Mouse (Mus musculus) stomach, embryonic 15.5 days (tissue): ENCODE measurements around the gene Dnajc7. TPM values are rescaled to one million over a fixed set of nuclear protein-coding genes. Genes with fewer than 3 reads are reported as not detected.
"Not testable (repeated sequence)": the region's sequence is repeated elsewhere in the genome, so short reads cannot be mapped to it uniquely, and the experiment has no call there.

ENCODE experiments used
- ATAC-seq: fragments of 200-750 bp; cut with Nextera tagmentation; 2 replicates; pipeline ENCODE4 v1.8.0; 2017; ENCODE audit warnings: low read depth, moderate number of reproducible peaks, moderate TSS enrichment; ENCODE audit not compliant: insufficient read depth, low FRiP score
- H3K27ac ChIP-seq: fragments of 300-500 bp; sonication (generic); 2 replicates; pipeline ENCODE4 v1.5.1; 2015; ENCODE audit warnings: mild to moderate bottlenecking, inconsistent platforms
- H3K27me3 ChIP-seq: fragments of 300-500 bp; sonication (generic); replicated peaks from 2 replicates; pipeline ENCODE4 v1.6.1; 2015; ENCODE audit warnings: inconsistent platforms
- H3K36me3 ChIP-seq: fragments of 300-500 bp; sonication (generic); 2 replicates; pipeline ENCODE4 v1.6.1; 2015; ENCODE audit warnings: inconsistent platforms
- H3K4me1 ChIP-seq: fragments of 300-500 bp; sonication (generic); 2 replicates; pipeline ENCODE4 v1.6.1; 2015; ENCODE audit warnings: inconsistent platforms
- H3K4me2 ChIP-seq: fragments of 300-500 bp; sonication (generic); 2 replicates; pipeline ENCODE4 v1.6.1; 2015; ENCODE audit warnings: mild to moderate bottlenecking, inconsistent platforms
- H3K4me3 ChIP-seq: fragments of 300-500 bp; sonication (generic); replicated peaks from 2 replicates; pipeline ENCODE4 v1.5.1; 2015; ENCODE audit warnings: inconsistent platforms
- H3K9ac ChIP-seq: fragments of 300-500 bp; sonication (generic); 2 replicates; pipeline ENCODE4 v1.6.1; 2015; ENCODE audit warnings: inconsistent platforms
- H3K9me3 ChIP-seq: fragments of 300-500 bp; sonication (generic); 2 replicates; pipeline ENCODE4 v1.6.1; 2016; ENCODE audit warnings: inconsistent platforms
- WGBS: fragments of 180-500 bp; shearing (Covaris S2); methylation state at CpG from one replicate; pipeline ENCODE4 v1.1.7; 2015; 5-methylcytosine and 5-hydroxymethylcytosine counted together
- polyA plus RNA-seq: library from polyadenylated mRNA; unstranded; fragments of >200 nt; fragmentation: Nextera tagmentation; extraction: Ambion mirVana; gene quantifications from 2 replicates; pipeline ENCODE4 v1.2.1, GENCODE M21; 2015

Gene Dnajc7
- polyA plus RNA-seq = 213 and 214 TPM in 2 replicates

DNA sequence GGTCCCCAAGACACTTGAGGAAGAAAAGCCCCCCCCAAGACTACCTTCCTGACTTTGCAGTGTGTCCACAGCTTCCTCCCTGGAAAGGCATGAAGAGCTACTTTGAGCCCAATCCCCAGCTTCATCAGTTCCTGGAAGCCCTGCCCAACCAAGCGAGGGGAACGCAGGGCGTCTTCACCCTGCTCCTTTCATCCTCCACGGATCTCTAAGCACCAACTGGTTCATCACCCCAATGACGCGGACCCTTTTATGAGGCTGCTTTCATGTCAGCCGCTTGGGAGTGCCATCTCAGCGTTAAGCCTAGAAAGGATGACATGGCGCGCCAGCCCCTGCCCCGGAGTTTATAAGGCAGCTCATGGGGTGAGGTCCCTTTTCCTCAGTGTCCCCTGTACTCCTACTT lies at the start of gene Dnajc7:
Dnajc7 (minus strand) TSS at position 187 of the 400 bp plus-strand sequence.
- peaks cover 25% of the 10 kb centered on the region for H3K4me1 ChIP-seq
- no peaks in the 10 kb centered on the region for H3K9me3 ChIP-seq
- ATAC-seq = no peak
- H3K27me3 ChIP-seq = no peaks in the 10 kb centered on the region
- peak within 1 kb of the TSS; percentile 89 for H3K27ac ChIP-seq
- WGBS = 2% methylated on average over 11 of the region's 11 CpGs
- peak within 1 kb of the TSS; percentile 80 for H3K4me2 ChIP-seq
- H3K4me3 ChIP-seq = peak within 1 kb of the TSS; percentile 98
- H3K9ac ChIP-seq = peak within 1 kb of the TSS; percentile 95
- H3K36me3 ChIP-seq = 0 out of 2 replicates have a peak, but pooled peaks cover 2% of the 10 kb centered on the region

DNA sequence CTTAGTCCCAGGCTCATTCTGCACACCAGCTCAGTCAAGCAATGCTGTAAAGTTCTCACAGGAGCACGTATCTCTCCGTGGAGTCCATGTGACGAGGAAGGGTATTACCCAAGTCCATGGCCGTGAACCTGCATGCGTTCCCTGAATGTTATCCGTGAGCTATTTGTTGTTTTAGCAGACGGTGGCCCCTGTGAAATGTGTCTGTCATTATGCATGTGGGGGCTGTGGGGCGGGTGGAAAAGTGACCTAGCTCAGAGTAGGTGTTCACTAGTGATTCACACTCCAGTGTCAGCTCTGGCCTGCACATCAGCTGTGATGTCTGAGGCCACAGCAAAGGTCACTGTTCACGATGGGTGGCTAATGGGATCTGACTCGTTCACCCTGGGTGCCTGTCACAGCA lies 39.8 kb upstream of the Dnajc7 start:
- H3K4me1 ChIP-seq = no peaks in the 10 kb centered on the region
- H3K9me3 ChIP-seq = no peaks in the 10 kb centered on the region
- H3K27me3 ChIP-seq = no peaks in the 10 kb centered on the region
- WGBS = 66% methylated on average over 10 of the region's 10 CpGs
- no peak overlapping the region for H3K4me2 ChIP-seq
- no peak overlapping the region for H3K27ac ChIP-seq
- no peaks in the 10 kb centered on the region for H3K36me3 ChIP-seq
- H3K9ac ChIP-seq = no peak overlapping the region
- H3K4me3 ChIP-seq = no peak overlapping the region
- no peak for ATAC-seq

DNA sequence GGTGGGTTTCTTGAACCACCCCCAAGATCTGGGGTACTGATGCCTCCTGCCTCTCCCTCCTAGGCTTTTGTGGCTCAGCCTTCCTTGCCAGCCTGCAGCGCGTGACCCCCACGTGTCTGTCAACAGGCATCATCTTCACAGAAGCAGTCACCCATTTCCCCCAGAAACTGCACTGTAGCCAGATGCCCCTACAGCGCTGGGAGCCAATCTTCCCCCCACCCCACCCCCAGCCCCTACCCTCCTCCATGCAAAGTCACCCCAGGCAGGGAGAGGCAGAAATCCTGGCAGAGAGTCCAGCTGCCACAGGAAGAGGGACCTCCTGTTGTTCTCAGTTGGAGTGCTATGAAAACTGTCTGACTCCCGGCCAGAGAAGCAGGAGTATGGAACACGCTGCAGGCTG lies 36.5 kb upstream of the Dnajc7 start:
- ATAC-seq = no peak
- Histone ChIP-seq H3K27me3 (peaks cover under 1% of the 10 kb centered on the region), H3K36me3 (no peaks in the 10 kb centered on the region), H3K4me1 (no peaks in the 10 kb centered on the region), H3K4me3 (no peak overlapping the region), H3K9ac (no peak overlapping the region), H3K4me2 (no peak overlapping the region), H3K27ac (no peak overlapping the region), H3K9me3 (no peaks in the 10 kb centered on the region)
- whole genome bisulfite sequencing = 19% methylated on average over 6 of the region's 6 CpGs

DNA sequence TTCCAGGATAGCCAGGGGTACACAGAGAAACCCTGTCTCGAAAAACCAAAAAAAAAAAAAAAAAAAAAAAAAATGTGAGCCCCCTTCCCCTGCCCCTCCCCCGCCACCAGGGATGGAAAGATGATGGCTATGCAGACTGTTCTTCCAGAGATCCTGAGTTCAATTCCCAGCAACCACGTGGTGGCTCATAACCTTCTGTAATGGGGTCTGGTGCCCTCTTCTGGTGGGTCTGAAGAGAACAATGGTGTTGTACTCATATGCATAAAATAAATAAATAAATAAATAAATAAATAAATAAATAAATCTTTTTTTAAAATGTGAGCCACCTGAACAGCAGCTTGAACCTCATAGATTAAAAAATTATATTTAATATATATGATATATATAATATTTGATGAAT lies 35.6 kb upstream of the Dnajc7 start:
- H3K36me3 ChIP-seq, H3K9ac ChIP-seq, H3K27me3 ChIP-seq, H3K4me1 ChIP-seq, ATAC-seq, H3K4me2 ChIP-seq, H3K4me3 ChIP-seq, H3K9me3 ChIP-seq, H3K27ac ChIP-seq: not testable (repeated sequence)
- WGBS = 52% methylated on average over 3 of the region's 3 CpGs

DNA sequence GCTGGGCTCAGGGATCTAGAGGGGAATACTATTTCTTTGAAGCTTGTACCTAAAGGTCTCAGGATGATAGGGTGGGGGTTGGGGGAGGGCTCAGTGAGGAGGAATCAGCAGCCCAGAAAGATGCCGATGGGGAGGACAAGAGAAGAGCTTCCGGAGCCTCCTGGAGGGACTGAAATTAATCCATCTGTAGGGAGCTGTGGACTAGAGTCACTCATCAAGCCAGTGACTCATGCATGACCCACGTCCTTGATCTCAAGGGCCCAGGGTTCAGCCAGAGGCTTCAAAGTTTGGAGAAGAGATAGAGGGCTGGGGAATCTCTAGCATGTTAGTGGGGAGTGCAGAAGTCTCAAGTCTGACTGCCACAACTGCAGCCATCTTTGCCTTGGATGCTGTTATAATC lies 31.8 kb upstream of the Dnajc7 start:
- no peak for ATAC-seq

DNA sequence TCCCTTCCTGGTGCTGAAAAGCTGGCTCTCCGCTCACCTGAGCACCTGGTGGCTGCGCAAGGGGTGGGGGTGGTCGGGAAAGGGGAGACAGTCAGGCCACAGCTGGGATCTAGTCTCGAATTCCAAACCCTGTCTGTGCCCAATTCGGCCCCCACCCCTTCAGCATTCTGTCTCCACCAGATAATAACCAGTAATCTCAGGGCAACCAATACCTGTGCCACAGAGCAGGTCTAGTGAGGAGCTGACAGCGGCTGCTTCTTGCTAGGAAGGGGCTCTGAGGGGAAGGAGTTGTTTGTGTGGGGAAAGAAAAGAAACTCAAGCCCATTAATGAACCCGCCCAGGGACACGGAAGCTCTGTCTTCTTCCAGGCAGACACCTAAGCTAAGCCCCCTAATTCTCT lies 31.2 kb upstream of the Dnajc7 start:
- Histone ChIP-seq H3K4me1 (no peaks in the 10 kb centered on the region), H3K27ac (no peak overlapping the region), H3K4me2 (no peak overlapping the region), H3K9me3 (no peaks in the 10 kb centered on the region), H3K36me3 (no peaks in the 10 kb centered on the region), H3K27me3 (peaks cover 17% of the 10 kb centered on the region), H3K4me3 (no peak overlapping the region), H3K9ac (no peak overlapping the region)
- ATAC-seq = no peak
- 19% methylated on average over 7 of the region's 8 CpGs for WGBS

More for the DNA sequence above, 31.8 kb upstream of the Dnajc7 start:
- H3K4me1 ChIP-seq = no peaks in the 10 kb centered on the region
- no peak overlapping the region for H3K9ac ChIP-seq
- H3K36me3 ChIP-seq = no peaks in the 10 kb centered on the region
- WGBS = 33% methylated on average over 3 of the region's 3 CpGs
- H3K4me2 ChIP-seq = no peak overlapping the region
- H3K9me3 ChIP-seq = no peaks in the 10 kb centered on the region
- H3K27ac ChIP-seq = no peak overlapping the region
- H3K4me3 ChIP-seq = no peak overlapping the region
- H3K27me3 ChIP-seq = peaks cover 17% of the 10 kb centered on the region

DNA sequence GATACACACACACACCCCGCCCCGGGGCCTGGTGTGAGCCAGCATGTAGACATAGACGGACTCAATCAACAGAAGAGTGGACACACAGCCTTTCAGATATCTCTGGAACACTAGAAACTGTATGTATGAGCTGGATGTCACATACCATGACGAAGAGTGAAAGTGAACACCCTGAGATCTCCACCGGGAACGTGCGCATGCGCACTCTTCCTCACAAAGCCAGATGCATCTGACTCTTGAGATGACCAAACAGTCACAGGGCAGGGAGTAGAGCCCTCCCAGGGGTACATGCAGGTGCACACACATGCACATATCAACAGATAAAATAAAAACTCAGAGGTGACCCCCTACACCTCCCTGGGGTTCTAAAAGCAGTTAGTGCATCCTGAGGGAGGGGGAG lies 28.4 kb upstream of the Dnajc7 start:
- H3K4me1 ChIP-seq = no peaks in the 10 kb centered on the region
- H3K4me3 ChIP-seq = no peak overlapping the region
- no peaks in the 10 kb centered on the region for H3K9me3 ChIP-seq
- no peak overlapping the region for H3K9ac ChIP-seq
- ATAC-seq = no peak
- WGBS = 86% methylated on average over 8 of the region's 8 CpGs
- H3K4me2 ChIP-seq = no peak overlapping the region
- no peak overlapping the region for H3K27ac ChIP-seq
- H3K36me3 ChIP-seq = no peaks in the 10 kb centered on the region
- H3K27me3 ChIP-seq = peaks cover 17% of the 10 kb centered on the region

DNA sequence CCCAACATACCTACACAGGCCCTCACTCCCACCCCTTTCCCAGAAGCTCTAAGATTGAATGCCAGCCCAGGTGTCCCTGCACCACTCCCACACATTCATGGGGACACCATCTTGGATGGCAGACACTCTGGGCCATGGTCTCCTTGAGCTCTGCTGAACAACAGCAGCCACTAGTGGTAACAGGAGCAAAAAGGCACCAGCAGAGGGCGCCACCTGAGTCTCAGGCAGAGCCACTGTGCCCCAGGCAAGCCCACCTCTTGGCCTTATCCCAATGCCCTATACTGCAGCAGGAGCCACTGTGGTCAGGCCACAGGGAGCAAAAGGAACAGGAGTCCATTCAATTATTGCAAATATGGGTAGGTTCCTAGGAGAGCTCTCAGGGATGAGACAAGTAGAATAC lies 26.3 kb upstream of the Dnajc7 start:
- no peaks in the 10 kb centered on the region for H3K9me3 ChIP-seq
- peaks cover 14% of the 10 kb centered on the region for H3K27me3 ChIP-seq
- WGBS = 13% methylated on average over 1 of the region's 1 CpGs
- no peak overlapping the region for H3K27ac ChIP-seq
- no peak overlapping the region for H3K9ac ChIP-seq
- H3K4me1 ChIP-seq = no peaks in the 10 kb centered on the region
- no peak overlapping the region for H3K4me3 ChIP-seq
- H3K4me2 ChIP-seq = no peak overlapping the region
- H3K36me3 ChIP-seq = no peaks in the 10 kb centered on the region
- no peak for ATAC-seq

DNA sequence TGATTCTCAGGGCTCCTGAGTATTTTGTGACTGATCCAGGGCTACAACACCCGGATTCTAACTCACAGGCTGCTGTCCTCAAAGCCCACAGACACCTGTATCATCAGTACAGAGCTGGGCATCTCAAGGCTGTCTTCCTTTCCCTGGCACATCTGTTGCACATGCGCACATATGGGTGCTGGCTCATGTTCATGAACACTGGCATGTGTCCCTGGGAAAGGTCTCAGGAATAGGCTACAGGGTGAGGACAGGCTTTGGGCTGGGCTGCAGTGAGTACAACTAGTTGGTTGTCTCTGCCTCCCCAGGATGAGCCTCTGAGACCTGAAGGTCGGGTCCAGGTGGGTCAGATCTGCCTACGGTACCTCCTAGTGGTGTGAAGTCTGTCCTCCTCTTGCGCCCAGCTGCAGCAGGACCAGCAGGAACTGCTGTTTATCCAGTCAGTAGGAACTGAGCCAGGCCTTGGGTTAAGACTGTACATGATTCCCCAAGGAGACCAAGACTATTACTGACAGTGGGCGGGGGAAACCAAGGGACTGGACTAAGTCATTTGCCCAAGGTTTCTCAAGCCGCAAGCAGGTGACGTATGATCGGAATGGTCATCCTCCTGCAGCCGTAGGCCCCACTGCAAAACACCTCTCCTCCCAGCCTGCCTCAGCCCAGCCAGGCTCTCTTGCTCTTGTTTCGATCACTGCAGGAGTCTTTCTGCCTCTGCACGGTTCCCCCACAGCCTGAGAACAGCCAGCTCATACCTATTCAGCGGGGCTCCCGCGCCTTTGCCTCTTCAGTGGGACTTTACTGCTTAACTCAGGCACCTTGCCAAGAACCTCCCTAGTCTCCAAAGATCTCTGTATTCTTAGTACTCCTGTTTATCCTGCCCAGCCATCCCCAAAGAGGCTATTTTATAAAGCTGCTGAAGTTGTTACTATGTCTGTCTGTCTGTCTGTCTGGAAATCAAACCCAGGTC lies 23.9 kb upstream of the Dnajc7 start:
- ATAC-seq = no peak
- no peak overlapping the region for H3K9ac ChIP-seq
- no peaks in the 10 kb centered on the region for H3K9me3 ChIP-seq
- no peak overlapping the region for H3K4me2 ChIP-seq
- H3K36me3 ChIP-seq = no peaks in the 10 kb centered on the region
- peaks cover 19% of the 10 kb centered on the region; the same call in 1 of the 2 replicates for H3K27me3 ChIP-seq
- WGBS = 61% methylated on average over 15 of the region's 15 CpGs
- no peak overlapping the region for H3K27ac ChIP-seq
- H3K4me3 ChIP-seq = no peak overlapping the region
- peaks cover 7% of the 10 kb centered on the region for H3K4me1 ChIP-seq

DNA sequence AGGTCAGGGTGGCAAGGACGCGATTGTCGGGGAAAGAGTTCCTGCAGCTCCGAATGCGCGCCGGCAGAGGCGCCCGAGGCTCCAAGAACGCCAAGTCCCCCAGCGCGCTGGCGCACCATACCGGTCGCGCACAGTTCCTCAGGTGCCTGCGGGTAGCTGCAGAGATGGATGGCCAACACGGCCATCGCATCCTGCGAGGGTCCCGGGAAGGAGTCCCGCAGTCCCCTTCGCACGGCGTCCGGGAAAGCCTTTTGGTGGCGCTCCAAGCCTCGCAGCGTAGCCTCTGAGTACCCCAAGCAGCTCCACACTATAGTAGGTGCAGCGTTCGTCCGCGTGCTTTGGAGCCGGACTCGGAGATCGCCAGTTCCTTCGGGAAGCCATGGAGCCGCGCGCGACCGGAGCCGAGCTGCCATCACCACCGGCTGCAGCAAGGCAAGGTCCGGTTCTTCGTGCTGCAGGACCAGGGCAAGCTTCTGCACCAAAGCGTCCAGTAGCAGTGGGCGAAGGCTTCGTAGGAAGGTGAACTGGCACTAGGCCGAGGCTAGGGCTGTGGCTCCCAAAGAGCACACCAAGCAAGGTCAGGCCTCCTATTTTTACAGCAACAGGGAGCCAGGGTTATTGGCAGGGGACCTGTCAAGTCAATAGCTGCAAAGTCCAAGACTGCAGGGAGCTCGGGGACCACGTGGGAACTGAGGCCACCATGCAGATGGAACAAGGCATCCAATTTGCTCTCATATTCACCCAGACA lies 20.4 kb upstream of the Dnajc7 start:
- 7% methylated on average over 52 of the region's 52 CpGs for WGBS
- H3K4me2 ChIP-seq = peak overlapping the region; percentile 81
- H3K27me3 ChIP-seq = peaks cover 19% of the 10 kb centered on the region; the same call in 1 of the 2 replicates
- H3K4me1 ChIP-seq = peaks cover 7% of the 10 kb centered on the region
- H3K36me3 ChIP-seq = no peaks in the 10 kb centered on the region
- H3K9ac ChIP-seq = no peak overlapping the region
- peak overlapping the region; percentile 34 for H3K4me3 ChIP-seq
- H3K27ac ChIP-seq = no peak overlapping the region
- no peak for ATAC-seq
- no peaks in the 10 kb centered on the region for H3K9me3 ChIP-seq

DNA sequence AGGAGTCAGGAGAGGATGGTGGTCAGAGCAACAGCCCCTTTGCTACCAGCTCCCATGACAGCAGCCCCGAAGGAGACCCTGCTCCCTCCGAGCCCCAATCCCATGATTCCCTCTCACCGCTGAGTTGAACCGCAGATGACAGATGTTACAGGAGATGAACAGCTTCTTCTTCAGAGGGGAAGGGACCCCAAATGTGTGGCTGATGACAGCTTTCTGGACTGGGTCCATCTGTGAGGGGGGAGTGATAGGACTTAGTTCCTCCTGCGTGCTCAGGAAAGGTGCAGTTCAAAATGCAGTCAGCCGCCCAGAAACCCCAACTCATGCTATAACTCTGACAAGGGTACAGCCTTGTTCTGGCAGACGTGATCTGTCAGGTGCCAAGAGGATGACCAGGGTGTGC lies 14.6 kb upstream of the Dnajc7 start:
- H3K27me3 ChIP-seq = peaks cover 3% of the 10 kb centered on the region; the same call in 1 of the 2 replicates
- no peak overlapping the region for H3K4me3 ChIP-seq
- H3K36me3 ChIP-seq = no peaks in the 10 kb centered on the region
- no peak for ATAC-seq
- H3K9me3 ChIP-seq = no peaks in the 10 kb centered on the region
- no peak overlapping the region for H3K27ac ChIP-seq
- H3K4me2 ChIP-seq = no peak overlapping the region
- WGBS = 72% methylated on average over 7 of the region's 7 CpGs
- no peak overlapping the region for H3K9ac ChIP-seq
- no peaks in the 10 kb centered on the region for H3K4me1 ChIP-seq

DNA sequence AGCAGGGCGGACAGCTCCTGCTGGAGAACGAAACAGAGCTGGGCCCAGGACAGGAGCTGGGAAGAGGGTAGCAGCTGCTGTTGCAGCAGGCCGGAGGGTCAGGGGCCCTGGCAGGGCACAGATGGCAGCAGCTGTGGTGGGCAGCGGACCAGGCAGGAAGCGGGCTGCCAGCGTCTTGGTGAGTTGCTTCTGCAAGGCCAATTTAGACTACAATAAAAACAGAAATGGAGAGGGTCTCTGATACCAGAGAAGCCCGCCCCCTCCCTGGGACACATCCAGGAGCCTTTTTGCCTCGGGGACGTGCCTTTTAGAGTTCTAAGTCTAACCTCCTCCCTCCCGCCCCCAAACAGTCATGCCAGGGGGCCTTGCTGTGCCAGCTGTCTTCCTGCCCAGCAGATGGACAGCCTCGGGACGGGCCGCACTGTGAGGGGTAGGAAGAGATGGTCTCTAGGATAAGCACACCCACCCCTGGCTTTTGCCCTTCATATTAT lies 8.9 kb upstream of the Dnajc7 start:
- H3K4me1 ChIP-seq = peaks cover 9% of the 10 kb centered on the region
- no peak for ATAC-seq
- no peak overlapping the region for H3K4me2 ChIP-seq
- 40% methylated on average over 13 of the region's 13 CpGs for WGBS
- no peak overlapping the region for H3K27ac ChIP-seq
- no peak overlapping the region for H3K9ac ChIP-seq
- peaks cover 10% of the 10 kb centered on the region; the same call in 1 of the 2 replicates for H3K36me3 ChIP-seq
- H3K9me3 ChIP-seq = no peaks in the 10 kb centered on the region
- H3K27me3 ChIP-seq = no peaks in the 10 kb centered on the region
- H3K4me3 ChIP-seq = no peak overlapping the region
